Mouse (Mus musculus): ENCODE results near the gene Irf1.

DNA sequence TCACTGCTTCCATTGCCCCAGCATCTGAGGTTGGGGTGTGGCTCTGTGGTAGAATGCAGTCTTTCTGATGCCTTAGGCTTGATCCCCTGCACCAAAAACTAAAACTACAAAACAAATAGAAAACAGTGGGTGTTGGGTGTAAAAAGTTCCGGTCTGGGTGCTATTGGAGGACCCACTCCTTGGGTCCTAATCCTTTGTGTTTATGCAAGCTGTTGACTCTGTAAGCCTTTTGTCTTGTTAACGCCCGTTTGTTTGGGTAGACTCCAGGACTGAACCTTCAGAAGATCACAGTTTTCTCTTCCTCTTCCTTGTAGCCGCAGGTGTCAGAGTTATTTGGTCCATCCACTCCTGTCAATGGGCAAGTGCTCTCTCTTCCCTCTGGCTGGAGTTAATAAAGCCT, 30.2 kb downstream of the Irf1 start:
- TF ChIP-seq CTCF (IDR thresholded peaks at IDR 0.05; ENCODE audit: borderline replicate concordance, extremely low read depth, insufficient read depth, insufficient read length) (no peak), POLR2A (IDR thresholded peaks at IDR 0.05; ENCODE audit: borderline replicate concordance, extremely low read depth, insufficient read depth, insufficient read length, poor library complexity, severe bottlenecking) (no peak)
